Mouse (Mus musculus) forebrain, embryonic 16.5 days (tissue): Measurements from ENCODE around the gene Dgke. TPM values are rescaled to one million over a fixed set of nuclear protein-coding genes. Genes with fewer than 3 reads are reported as not detected.
"Not testable (repeated sequence)": the region's sequence is repeated elsewhere in the genome, so short reads cannot be mapped to it uniquely, and the experiment has no call there.

Source experiments
- ATAC-seq: fragments of 200-750 bp; cut with Nextera tagmentation; 2 replicates; pipeline ENCODE4 v1.8.0; 2017; ENCODE audit warnings: mild to moderate bottlenecking, moderate library complexity
- H3K27ac ChIP-seq: fragments of 300-500 bp; sonication (generic); 2 replicates; pipeline ENCODE4 v1.5.1; 2014; ENCODE audit warnings: low read length, control low read depth
- H3K27me3 ChIP-seq: fragments of 300-500 bp; sonication (generic); replicated peaks from 2 replicates; pipeline ENCODE4 v1.6.1; 2014; ENCODE audit warnings: low read length; ENCODE audit not compliant: control insufficient read depth, insufficient read depth
- H3K36me3 ChIP-seq: fragments of 300-500 bp; sonication (generic); 2 replicates; pipeline ENCODE4 v1.6.1; 2014; ENCODE audit not compliant: control insufficient read depth, insufficient read depth
- H3K4me1 ChIP-seq: fragments of 300-500 bp; sonication (generic); replicated peaks from 2 replicates; pipeline ENCODE4 v1.6.1; 2014; ENCODE audit warnings: low read length; ENCODE audit not compliant: control insufficient read depth, insufficient read depth
- H3K4me2 ChIP-seq: fragments of 300-500 bp; sonication (generic); 2 replicates; pipeline ENCODE4 v1.6.1; 2014; ENCODE audit warnings: mild to moderate bottlenecking, low read length, control low read depth
- H3K4me3 ChIP-seq: fragments of 300-500 bp; sonication (generic); replicated peaks from 2 replicates; pipeline ENCODE4 v1.5.1; 2014; ENCODE audit warnings: mild to moderate bottlenecking, low read length, control low read depth
- H3K9ac ChIP-seq: fragments of 300-500 bp; sonication (generic); replicated peaks from 2 replicates; pipeline ENCODE4 v1.6.1; 2014; ENCODE audit warnings: low read depth, low read length, control low read depth
- H3K9me3 ChIP-seq: fragments of 300-500 bp; sonication (generic); 2 replicates; pipeline ENCODE4 v1.6.1; 2016; ENCODE audit warnings: low read length; ENCODE audit not compliant: control insufficient read depth
- WGBS: fragments of 180-500 bp; shearing (Covaris S2); extraction: QIAGEN DNeasy Blood & Tissue Kit; methylation state at CpG from one replicate; pipeline ENCODE4 v1.1.7; 2014; 5-methylcytosine and 5-hydroxymethylcytosine counted together
- polyA plus RNA-seq: library from polyadenylated mRNA; unstranded; fragments of >200 nt; fragmentation: Nextera tagmentation; extraction: Ambion mirVana; gene quantifications from 2 replicates; pipeline ENCODE4 v1.2.1, GENCODE M21; 2015

The Dgke gene
- polyA plus RNA-seq, 1 experiment from 2014 or later, result 17.1 TPM

DNA sequence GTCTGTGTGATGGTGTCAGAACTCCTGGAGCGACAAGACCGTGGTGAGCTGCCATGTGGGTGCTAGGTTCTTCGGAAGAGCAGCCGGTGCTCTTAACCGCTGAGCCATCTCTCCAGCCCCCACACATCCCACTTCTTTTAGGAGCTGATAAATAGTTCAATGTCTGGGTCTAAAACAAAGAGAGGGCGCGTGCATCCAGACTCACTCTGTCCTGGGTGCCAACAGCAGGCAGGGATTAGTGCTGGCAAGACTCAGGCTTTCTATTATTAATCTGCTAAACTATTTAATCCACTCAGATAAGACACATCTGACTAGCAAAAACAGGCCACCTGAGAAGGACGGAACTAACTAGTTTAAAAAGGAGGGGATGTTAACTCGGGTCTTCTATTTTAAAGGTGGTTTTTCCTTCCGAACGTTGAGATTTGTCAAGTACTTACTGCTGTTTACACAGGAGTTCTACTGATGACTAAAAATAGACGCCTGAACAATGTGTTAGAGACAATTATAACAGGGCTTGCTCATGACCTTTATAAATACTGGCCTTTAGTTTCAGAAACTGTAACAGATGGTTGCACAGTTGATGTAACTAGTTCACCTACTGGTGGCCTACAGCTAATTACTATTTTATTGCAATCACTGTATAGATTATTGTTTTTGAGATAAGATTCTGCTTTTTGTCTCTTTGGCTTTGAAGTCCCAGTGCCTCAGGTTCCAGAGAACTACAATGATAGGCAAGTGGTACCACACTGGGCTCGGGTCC, 10.5 kb downstream of the Dgke start:
- Histone ChIP-seq H3K27ac (no peak overlapping the region), H3K4me3 (no peak overlapping the region), H3K4me1 (peaks cover 26% of the 10 kb centered on the region), H3K27me3 (no peaks in the 10 kb centered on the region), H3K9me3 (no peaks in the 10 kb centered on the region), H3K9ac (no peak overlapping the region), H3K36me3 (peaks cover 7% of the 10 kb centered on the region; the same call in 1 of the 2 replicates), H3K4me2 (no peak overlapping the region)
- ATAC-seq, result no peak
- WGBS, result 71% methylated on average over 13 of the region's 13 CpGs

DNA sequence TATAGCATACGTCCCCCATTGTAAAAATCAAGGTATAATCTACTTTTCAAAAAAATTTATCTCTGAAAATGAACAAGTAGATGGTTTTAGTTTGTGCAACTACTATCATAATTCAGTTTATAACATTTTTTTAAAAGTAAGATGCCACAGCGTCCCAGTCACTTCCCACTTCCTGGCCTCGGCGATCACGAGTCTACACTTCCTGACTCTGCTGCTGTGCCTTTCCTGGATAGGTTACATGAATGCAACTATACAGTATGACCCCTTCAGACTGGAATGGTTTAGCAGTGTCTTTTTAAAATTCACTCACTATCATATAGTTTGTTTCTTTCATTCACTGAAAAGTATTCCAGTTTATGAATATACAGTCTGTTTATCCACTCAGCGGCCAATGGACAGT, 14.9 kb downstream of the Dgke start:
- Histone ChIP-seq H3K9me3 (no peaks in the 10 kb centered on the region), H3K4me2 (no peak overlapping the region), H3K27ac (no peak overlapping the region), H3K4me1 (peaks cover 5% of the 10 kb centered on the region; the same call in 1 of the 2 replicates), H3K27me3 (no peaks in the 10 kb centered on the region), H3K9ac (no peak overlapping the region), H3K4me3 (no peak overlapping the region), H3K36me3 (peaks cover 27% of the 10 kb centered on the region)
- 96% methylated on average over 6 of the region's 6 CpGs for WGBS
- no peak for ATAC-seq

DNA sequence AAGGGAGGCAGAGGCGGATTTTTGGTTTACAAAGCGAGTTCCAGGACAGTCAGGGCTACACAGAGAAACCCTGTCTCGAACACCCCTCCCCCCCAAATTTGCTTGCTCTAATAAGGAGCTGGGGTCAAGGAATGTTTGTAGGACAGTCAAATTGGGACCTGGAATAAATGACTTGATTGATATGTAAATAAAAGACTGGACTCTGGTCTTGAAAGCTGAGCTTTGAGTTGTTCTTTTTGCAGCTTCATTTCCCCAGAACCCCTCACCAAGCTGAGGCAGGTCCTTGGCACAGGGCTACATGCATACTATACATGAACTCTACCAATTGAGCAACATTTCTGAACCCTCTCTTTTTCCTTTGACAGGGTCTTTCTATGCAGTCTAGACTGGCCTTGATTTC, 20.6 kb downstream of the Dgke start:
- no peak for ATAC-seq
- H3K9me3 ChIP-seq, result peaks cover 5% of the 10 kb centered on the region; the same call in 1 of the 2 replicates
- no peak overlapping the region for H3K27ac ChIP-seq
- H3K4me1 ChIP-seq, result no peaks in the 10 kb centered on the region
- H3K36me3 ChIP-seq, result peaks cover 54% of the 10 kb centered on the region
- H3K27me3 ChIP-seq, result no peaks in the 10 kb centered on the region
- 89% methylated on average over 3 of the region's 3 CpGs for WGBS
- no peak overlapping the region for H3K4me3 ChIP-seq
- no peak overlapping the region for H3K9ac ChIP-seq
- no peak overlapping the region for H3K4me2 ChIP-seq

DNA sequence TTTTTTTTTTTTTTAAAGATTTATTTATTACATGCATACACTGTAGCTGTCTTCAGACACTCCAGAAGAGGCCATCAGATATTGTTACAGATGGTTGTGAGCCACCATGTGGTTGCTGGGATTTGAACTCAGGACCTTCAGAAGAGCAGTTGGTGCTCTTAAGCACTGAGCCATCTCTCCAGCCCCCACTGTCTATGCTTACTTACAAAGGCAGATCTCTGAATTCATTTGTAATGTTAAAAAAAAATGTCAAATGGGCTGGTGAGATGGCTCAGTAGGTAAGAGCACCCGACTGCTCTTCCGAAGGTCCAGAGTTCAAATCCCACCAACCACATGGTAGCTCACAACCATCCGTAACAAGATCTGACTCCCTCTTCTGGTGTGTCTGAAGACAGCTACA, 21.1 kb downstream of the Dgke start:
- H3K4me1 ChIP-seq, H3K4me3 ChIP-seq, H3K9me3 ChIP-seq, H3K27me3 ChIP-seq, H3K4me2 ChIP-seq, ATAC-seq, H3K27ac ChIP-seq, H3K9ac ChIP-seq: not testable (repeated sequence)
- H3K36me3 ChIP-seq, result peaks cover 54% of the 10 kb centered on the region
- WGBS, result 95% methylated on average over 3 of the region's 3 CpGs

DNA sequence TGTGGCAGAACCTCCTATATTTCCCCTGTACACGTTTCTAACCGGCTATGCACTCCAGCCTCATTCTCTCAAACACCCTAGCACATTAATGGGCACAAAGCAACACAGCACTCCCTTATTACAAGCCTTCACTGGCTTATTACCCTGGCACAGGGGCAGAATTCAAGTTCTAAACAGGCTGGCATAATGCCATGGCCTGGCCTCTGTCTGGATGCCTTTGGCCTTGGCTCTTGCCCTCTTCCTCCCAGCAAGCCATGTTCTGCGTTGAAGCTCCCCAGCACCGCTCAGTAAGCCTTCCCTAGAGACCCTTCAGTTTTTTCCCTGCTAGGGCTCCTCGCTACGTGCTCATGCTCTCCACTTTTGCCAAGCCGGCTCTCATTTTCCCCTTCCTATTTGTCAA, 23.6 kb downstream of the Dgke start:
- H3K36me3 ChIP-seq, result peaks cover 55% of the 10 kb centered on the region
- no peak overlapping the region for H3K4me2 ChIP-seq
- no peak overlapping the region for H3K4me3 ChIP-seq
- H3K27ac ChIP-seq, result no peak overlapping the region
- H3K27me3 ChIP-seq, result no peaks in the 10 kb centered on the region
- no peak for ATAC-seq
- WGBS, result 90% methylated on average over 7 of the region's 7 CpGs
- peaks cover 5% of the 10 kb centered on the region; the same call in 1 of the 2 replicates for H3K9me3 ChIP-seq
- no peaks in the 10 kb centered on the region for H3K4me1 ChIP-seq
- no peak overlapping the region for H3K9ac ChIP-seq

DNA sequence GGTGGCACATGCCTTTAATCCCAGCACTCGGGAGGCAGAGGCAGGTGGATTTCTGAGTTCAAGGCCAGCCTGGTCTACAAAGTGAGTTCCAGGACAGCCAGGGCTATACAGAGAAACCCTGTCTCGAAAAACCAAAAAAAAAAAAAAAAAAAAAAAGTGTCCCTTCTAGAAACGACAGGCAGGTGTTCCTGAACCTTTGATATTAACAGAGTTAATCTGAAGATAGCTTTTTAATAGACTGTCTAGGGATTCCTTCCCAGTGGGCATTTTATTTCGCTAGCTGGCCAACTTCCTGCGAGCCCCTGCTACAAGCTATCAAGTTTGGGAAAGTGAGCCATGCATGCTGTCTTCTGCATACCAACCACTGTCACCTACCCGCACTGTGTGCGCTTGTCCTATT, 25.6 kb downstream of the Dgke start:
- H3K27ac ChIP-seq, H3K27me3 ChIP-seq, H3K9me3 ChIP-seq, H3K4me2 ChIP-seq, ATAC-seq, H3K4me3 ChIP-seq, H3K4me1 ChIP-seq, H3K9ac ChIP-seq: not testable (repeated sequence)
- H3K36me3 ChIP-seq, result peaks cover 44% of the 10 kb centered on the region
- 96% methylated on average over 6 of the region's 7 CpGs for WGBS

DNA sequence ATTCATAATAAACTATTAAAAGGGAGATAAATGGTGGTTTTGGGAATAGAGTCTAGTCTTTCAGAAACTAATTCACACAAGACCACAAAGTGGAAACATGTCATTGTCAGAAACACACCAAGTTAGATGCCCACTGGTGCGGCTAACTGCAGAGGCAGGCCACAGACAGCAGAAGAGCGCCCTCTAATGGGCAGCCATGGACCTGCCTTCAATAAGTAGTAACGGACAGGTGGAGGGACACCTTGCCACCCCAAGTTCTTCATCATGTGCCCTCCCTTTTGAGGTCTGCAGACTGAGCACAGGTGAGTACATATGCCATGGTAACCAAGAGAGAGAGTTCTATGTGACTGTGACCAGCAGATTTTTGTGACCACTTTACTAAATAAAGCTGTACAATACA, 27.3 kb downstream of the Dgke start:
- Histone ChIP-seq H3K4me3 (no peak overlapping the region), H3K27ac (no peak overlapping the region), H3K4me1 (no peaks in the 10 kb centered on the region), H3K27me3 (no peaks in the 10 kb centered on the region), H3K4me2 (no peak overlapping the region), H3K9ac (no peak overlapping the region), H3K9me3 (no peaks in the 10 kb centered on the region), H3K36me3 (peaks cover 26% of the 10 kb centered on the region)
- ATAC-seq, result no peak
- WGBS, result 36% methylated on average over 3 of the region's 3 CpGs

DNA sequence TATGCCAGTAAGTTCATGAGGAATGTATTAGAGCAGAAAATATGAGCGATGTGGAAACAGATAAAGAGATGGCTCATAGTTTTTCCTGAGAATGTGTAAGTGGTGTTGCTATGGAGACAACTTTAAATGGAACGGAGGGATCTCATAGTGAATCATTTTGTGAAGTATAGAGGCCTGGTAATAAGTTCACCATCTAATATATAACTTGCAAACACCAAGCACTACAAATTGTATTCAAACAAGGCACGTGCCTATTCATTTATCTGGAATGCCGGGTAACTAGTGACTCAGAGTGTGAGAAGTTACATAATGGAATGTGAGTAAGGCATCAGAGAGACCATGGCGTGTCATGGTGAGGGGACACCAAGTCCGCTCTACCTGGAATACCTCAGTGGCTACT, 28.2 kb downstream of the Dgke start:
- H3K27ac ChIP-seq, result no peak overlapping the region
- 89% methylated on average over 6 of the region's 6 CpGs for WGBS
- no peak for ATAC-seq
- no peaks in the 10 kb centered on the region for H3K9me3 ChIP-seq
- no peak overlapping the region for H3K9ac ChIP-seq
- H3K4me3 ChIP-seq, result no peak overlapping the region
- no peak overlapping the region for H3K4me2 ChIP-seq
- H3K4me1 ChIP-seq, result no peaks in the 10 kb centered on the region
- H3K27me3 ChIP-seq, result no peaks in the 10 kb centered on the region
- H3K36me3 ChIP-seq, result peaks cover 23% of the 10 kb centered on the region

DNA sequence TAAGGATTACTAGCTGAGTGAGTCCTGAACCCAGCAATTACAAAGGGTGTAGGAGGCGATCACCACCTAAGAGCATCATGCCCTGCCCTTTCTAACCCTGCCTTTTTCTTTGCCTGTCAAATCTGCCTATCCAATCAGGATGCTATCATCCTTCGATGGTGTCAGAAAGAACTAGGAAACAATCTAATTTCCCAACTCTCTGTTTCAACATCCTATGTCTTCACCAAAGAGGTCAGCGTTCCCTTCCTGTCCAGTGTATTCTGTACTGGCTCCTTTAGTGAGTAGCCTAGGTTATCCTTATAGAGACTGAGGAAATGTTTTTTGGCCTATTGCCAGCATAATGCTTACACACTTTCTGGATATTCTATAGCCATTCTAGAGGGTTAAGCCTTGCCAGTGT, 31.1 kb downstream of the Dgke start:
- peaks cover 12% of the 10 kb centered on the region for H3K36me3 ChIP-seq
- no peak overlapping the region for H3K9ac ChIP-seq
- H3K9me3 ChIP-seq, result no peaks in the 10 kb centered on the region
- no peak overlapping the region for H3K4me2 ChIP-seq
- no peaks in the 10 kb centered on the region for H3K27me3 ChIP-seq
- H3K4me1 ChIP-seq, result no peaks in the 10 kb centered on the region
- H3K27ac ChIP-seq, result no peak overlapping the region
- 82% methylated on average over 3 of the region's 3 CpGs for WGBS
- no peak overlapping the region for H3K4me3 ChIP-seq
- ATAC-seq, result no peak

DNA sequence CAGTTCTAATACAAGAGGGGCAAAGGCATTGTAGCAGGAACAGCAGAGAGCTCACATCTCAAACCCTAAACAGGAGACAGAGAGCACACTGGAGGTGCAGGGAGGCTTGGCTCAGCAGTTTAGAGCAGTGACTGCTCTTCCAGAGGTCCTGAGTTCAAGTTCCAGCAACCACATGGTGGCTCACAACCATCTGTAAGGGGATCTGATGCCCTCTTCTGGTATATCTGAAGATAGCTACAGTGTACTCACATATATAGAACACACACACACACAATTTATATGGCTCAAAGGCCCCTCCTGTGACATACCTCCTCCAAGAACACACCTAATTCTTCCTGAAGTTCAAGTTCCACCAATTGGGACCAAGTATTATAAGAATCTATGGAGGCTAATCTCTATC, 32.1 kb downstream of the Dgke start:
- Histone ChIP-seq H3K36me3 (0 out of 2 replicates have a peak, but pooled peaks cover 2% of the 10 kb centered on the region), H3K27ac (no peak overlapping the region), H3K4me1 (no peaks in the 10 kb centered on the region), H3K4me3 (no peak overlapping the region), H3K9me3 (no peaks in the 10 kb centered on the region), H3K27me3 (no peaks in the 10 kb centered on the region), H3K4me2 (no peak overlapping the region), H3K9ac (no peak overlapping the region)
- no peak for ATAC-seq
